Mouse (Mus musculus): ENCODE measurements around the gene Pccb. TPM values are rescaled to one million over a fixed set of nuclear protein-coding genes. Genes with fewer than 3 reads are reported as not detected.
A peak's percentile ranks its signal among the peaks of the same experiment; 100 is the strongest.

The Pccb gene
- polyA plus RNA-seq, 1 experiment = 20.9 TPM

- no peaks in the 10 kb centered on the region for H3K36me3 ChIP-seq (ENCODE audit: control insufficient read depth, insufficient read depth, low read length)
- no peaks in the 10 kb centered on the region for H3K4me1 ChIP-seq (ENCODE audit: control insufficient read depth, insufficient read depth, insufficient read length)
- no peak overlapping the region for H3K27ac ChIP-seq (ENCODE audit: insufficient read depth, low read length)
- no peaks in the 10 kb centered on the region for H3K27me3 ChIP-seq (ENCODE audit: control insufficient read depth, insufficient read depth, low read length)
- TF ChIP-seq CTCF (IDR thresholded peaks at IDR 0.05; ENCODE audit: extremely low read depth, insufficient read depth, insufficient read length, insufficient replicate concordance) (no peak), POLR2A (IDR thresholded peaks at IDR 0.05; ENCODE audit: low read depth, low read length) (no peak)
- no peak for DNase-seq (ENCODE audit: low read depth in 1 of 2, low spot score in 2 of 2)
- no peak overlapping the region for H3K4me3 ChIP-seq (ENCODE audit: extremely low read depth, insufficient read depth, insufficient read length)
- WGBS = 89% methylated on average over 5 of the region's 5 CpGs
Observed at GRCm38 (mm10) chr9:100978666-100979065, 56.0 kb downstream of the Pccb start.

- Histone ChIP-seq H3K27me3 (ENCODE audit: control insufficient read depth, insufficient read depth, low read length) (no peaks in the 10 kb centered on the region), H3K4me1 (ENCODE audit: control insufficient read depth, insufficient read depth, insufficient read length) (no peaks in the 10 kb centered on the region), H3K27ac (ENCODE audit: insufficient read depth, low read length) (no peak overlapping the region), H3K36me3 (ENCODE audit: control insufficient read depth, insufficient read depth, low read length) (no peaks in the 10 kb centered on the region), H3K4me3 (ENCODE audit: extremely low read depth, insufficient read depth, insufficient read length) (no peak overlapping the region)
- 86% methylated on average over 2 of the region's 2 CpGs for WGBS
- DNase-seq (ENCODE audit: low read depth in 1 of 2, low spot score in 2 of 2) = no peak
- TF ChIP-seq CTCF (IDR thresholded peaks at IDR 0.05; ENCODE audit: extremely low read depth, insufficient read depth, insufficient read length, insufficient replicate concordance) = no peak
Observed at GRCm38 (mm10) chr9:100969461-100969860, 65.2 kb downstream of the Pccb start.

- TF ChIP-seq POLR2A (IDR thresholded peaks at IDR 0.05; ENCODE audit: low read depth, low read length) (no peak), CTCF (IDR thresholded peaks at IDR 0.05; ENCODE audit: extremely low read depth, insufficient read depth, insufficient read length, insufficient replicate concordance) (no peak)
- WGBS = 76% methylated on average over 4 of the region's 4 CpGs
- no peak for DNase-seq (ENCODE audit: low read depth in 1 of 2, low spot score in 2 of 2)
- Histone ChIP-seq H3K4me3 (ENCODE audit: extremely low read depth, insufficient read depth, insufficient read length) (no peak overlapping the region), H3K27me3 (ENCODE audit: control insufficient read depth, insufficient read depth, low read length) (no peaks in the 10 kb centered on the region), H3K4me1 (ENCODE audit: control insufficient read depth, insufficient read depth, insufficient read length) (no peaks in the 10 kb centered on the region), H3K36me3 (ENCODE audit: control insufficient read depth, insufficient read depth, low read length) (no peaks in the 10 kb centered on the region), H3K27ac (ENCODE audit: insufficient read depth, low read length) (no peak overlapping the region)
Observed at GRCm38 (mm10) chr9:100964106-100964505, 70.6 kb downstream of the Pccb start.

GRCm38 (mm10) chr9:100963428-100963912 is 71.2 kb downstream of the Pccb start:
- Histone ChIP-seq H3K4me1 (ENCODE audit: control insufficient read depth, insufficient read depth, insufficient read length) (no peaks in the 10 kb centered on the region), H3K4me3 (ENCODE audit: extremely low read depth, insufficient read depth, insufficient read length) (no peak overlapping the region), H3K27me3 (ENCODE audit: control insufficient read depth, insufficient read depth, low read length) (no peaks in the 10 kb centered on the region), H3K36me3 (ENCODE audit: control insufficient read depth, insufficient read depth, low read length) (0 out of 2 replicates have a peak, but pooled peaks cover 3% of the 10 kb centered on the region), H3K27ac (ENCODE audit: insufficient read depth, low read length) (no peak overlapping the region)
- no peak for TF ChIP-seq CTCF (IDR thresholded peaks at IDR 0.05; ENCODE audit: extremely low read depth, insufficient read depth, insufficient read length, insufficient replicate concordance)
- no peak for TF ChIP-seq POLR2A (IDR thresholded peaks at IDR 0.05; ENCODE audit: low read depth, low read length)
- DNase-seq (ENCODE audit: low read depth in 1 of 2, low spot score in 2 of 2) = no peak
- 80% methylated on average over 1 of the region's 1 CpGs for WGBS

GRCm38 (mm10) chr9:100962903-100963427 is 71.7 kb downstream of the Pccb start:
- no peak overlapping the region for H3K27ac ChIP-seq (ENCODE audit: insufficient read depth, low read length)
- no peaks in the 10 kb centered on the region for H3K27me3 ChIP-seq (ENCODE audit: control insufficient read depth, insufficient read depth, low read length)
- WGBS = 66% methylated on average over 5 of the region's 5 CpGs
- H3K4me1 ChIP-seq (ENCODE audit: control insufficient read depth, insufficient read depth, insufficient read length) = no peaks in the 10 kb centered on the region
- DNase-seq (ENCODE audit: low read depth in 1 of 2, low spot score in 2 of 2) = no peak
- H3K4me3 ChIP-seq (ENCODE audit: extremely low read depth, insufficient read depth, insufficient read length) = no peak overlapping the region
- H3K36me3 ChIP-seq (ENCODE audit: control insufficient read depth, insufficient read depth, low read length) = 0 out of 2 replicates have a peak, but pooled peaks cover 3% of the 10 kb centered on the region
- TF ChIP-seq CTCF (IDR thresholded peaks at IDR 0.05; ENCODE audit: extremely low read depth, insufficient read depth, insufficient read length, insufficient replicate concordance) (no peak), POLR2A (IDR thresholded peaks at IDR 0.05; ENCODE audit: low read depth, low read length) (no peak)

- Histone ChIP-seq H3K4me1 (ENCODE audit: control insufficient read depth, insufficient read depth, insufficient read length) (no peaks in the 10 kb centered on the region), H3K27me3 (ENCODE audit: control insufficient read depth, insufficient read depth, low read length) (no peaks in the 10 kb centered on the region), H3K27ac (ENCODE audit: insufficient read depth, low read length) (no peak overlapping the region), H3K4me3 (ENCODE audit: extremely low read depth, insufficient read depth, insufficient read length) (no peak overlapping the region), H3K36me3 (ENCODE audit: control insufficient read depth, insufficient read depth, low read length) (peaks cover 17% of the 10 kb centered on the region)
- TF ChIP-seq CTCF (IDR thresholded peaks at IDR 0.05; ENCODE audit: extremely low read depth, insufficient read depth, insufficient read length, insufficient replicate concordance) (no peak), POLR2A (IDR thresholded peaks at IDR 0.05; ENCODE audit: low read depth, low read length) (no peak)
- WGBS = 21% methylated on average over 4 of the region's 4 CpGs
- DNase-seq (ENCODE audit: low read depth in 1 of 2, low spot score in 2 of 2) = peak; percentile 33 to 46
Observed at GRCm38 (mm10) chr9:100951481-100951880, 83.2 kb downstream of the Pccb start.

GRCm38 (mm10) chr9:100944677-100945365 is 89.9 kb downstream of the Pccb start:
- no peak for DNase-seq (ENCODE audit: low read depth in 1 of 2, low spot score in 2 of 2)
- H3K4me3 ChIP-seq (ENCODE audit: extremely low read depth, insufficient read depth, insufficient read length) = no peak overlapping the region
- H3K27me3 ChIP-seq (ENCODE audit: control insufficient read depth, insufficient read depth, low read length) = no peaks in the 10 kb centered on the region
- WGBS = 84% methylated on average over 5 of the region's 5 CpGs
- peaks cover 10% of the 10 kb centered on the region; the same call in 1 of the 2 replicates for H3K36me3 ChIP-seq (ENCODE audit: control insufficient read depth, insufficient read depth, low read length)
- TF ChIP-seq CTCF (IDR thresholded peaks at IDR 0.05; ENCODE audit: extremely low read depth, insufficient read depth, insufficient read length, insufficient replicate concordance) (no peak), POLR2A (IDR thresholded peaks at IDR 0.05; ENCODE audit: low read depth, low read length) (no peak)
- no peaks in the 10 kb centered on the region for H3K4me1 ChIP-seq (ENCODE audit: control insufficient read depth, insufficient read depth, insufficient read length)
- no peak overlapping the region for H3K27ac ChIP-seq (ENCODE audit: insufficient read depth, low read length)
